Mouse (Mus musculus): Measurements from ENCODE around the gene Gh. TPM values are rescaled to one million over a fixed set of nuclear protein-coding genes. Genes with fewer than 3 reads are reported as not detected.
A peak's percentile ranks its signal among the peaks of the same experiment; 100 is the strongest.

Gene Gh
- polyA plus RNA-seq, 1 experiment from 2014 or later: not detected

DNA sequence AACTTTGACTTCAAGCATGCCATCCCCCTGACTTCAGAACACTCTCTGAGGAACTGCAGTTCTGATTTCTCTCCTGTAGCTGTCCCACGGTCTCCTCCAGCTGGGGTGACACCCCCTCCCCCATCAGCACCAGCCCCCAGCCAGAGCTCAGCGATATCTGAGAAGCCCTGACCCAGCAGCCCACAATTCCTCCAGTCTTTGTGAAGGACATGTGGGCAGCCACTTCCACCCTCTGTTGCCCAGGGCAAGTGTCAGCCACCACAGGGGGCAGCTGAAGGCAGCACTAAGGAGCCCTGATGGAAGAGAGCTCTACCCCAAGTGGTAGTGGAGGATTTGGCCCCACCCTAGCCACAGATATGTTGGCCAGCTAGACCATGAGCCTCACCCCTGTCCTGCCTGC is 32.4 kb upstream of the Gh start:
- WGBS: 9% methylated on average over 2 of the region's 2 CpGs
- H3K4me2 ChIP-seq (ENCODE audit: low read depth, severe bottlenecking): no peak overlapping the region
- H3K27ac ChIP-seq (replicated peaks; ENCODE audit: low read depth, low read length): no peak overlapping the region
- no peak for DNase-seq (ENCODE audit: low spot score)
- H3K4me3 ChIP-seq (ENCODE audit: low read depth, low read length): no peak overlapping the region
- no peaks in the 10 kb centered on the region for H3K9me3 ChIP-seq (ENCODE audit: control insufficient read depth, low read length)
- H3K4me1 ChIP-seq (ENCODE audit: control insufficient read depth, insufficient read depth, low read length): 0 out of 2 replicates have a peak, but pooled peaks cover 2% of the 10 kb centered on the region
- no peaks in the 10 kb centered on the region for H3K27me3 ChIP-seq (ENCODE audit: control insufficient read depth, insufficient read depth, low read length)
- ATAC-seq (ENCODE audit: insufficient number of reproducible peaks, low FRiP score, low TSS enrichment, low read depth): no peak
- no peak overlapping the region for H3K9ac ChIP-seq (ENCODE audit: low read length)
- no peaks in the 10 kb centered on the region for H3K36me3 ChIP-seq (ENCODE audit: control insufficient read depth, insufficient read depth, low read length)

DNA sequence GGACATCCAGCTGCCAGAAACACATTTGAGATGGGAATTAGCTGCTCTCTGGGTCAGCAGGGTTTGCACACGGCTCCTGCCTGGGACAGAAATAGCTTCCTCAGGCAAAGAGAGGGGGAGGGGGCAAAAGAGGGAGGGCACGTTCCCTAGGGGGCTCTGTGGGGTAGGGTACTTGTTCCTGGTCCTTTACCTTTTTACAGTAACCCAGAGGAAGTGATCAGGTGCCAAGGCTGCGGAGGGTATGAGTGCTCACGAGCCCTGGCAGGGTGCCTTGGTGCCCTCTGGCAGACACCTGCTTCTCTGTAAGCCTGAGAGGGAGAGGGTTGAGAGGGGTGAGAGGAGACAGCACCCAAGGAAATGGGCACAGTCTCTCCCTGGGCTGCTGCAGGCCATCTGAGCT is 30.8 kb upstream of the Gh start:
- Histone ChIP-seq H3K36me3 (ENCODE audit: control insufficient read depth, insufficient read depth, low read length) (no peaks in the 10 kb centered on the region), H3K27ac (replicated peaks; ENCODE audit: low read depth, low read length) (no peak overlapping the region), H3K4me1 (ENCODE audit: control insufficient read depth, insufficient read depth, low read length) (0 out of 2 replicates have a peak, but pooled peaks cover 2% of the 10 kb centered on the region), H3K9ac (ENCODE audit: low read length) (no peak overlapping the region), H3K27me3 (ENCODE audit: control insufficient read depth, insufficient read depth, low read length) (no peaks in the 10 kb centered on the region), H3K9me3 (ENCODE audit: control insufficient read depth, low read length) (no peaks in the 10 kb centered on the region), H3K4me3 (ENCODE audit: low read depth, low read length) (no peak overlapping the region), H3K4me2 (ENCODE audit: low read depth, severe bottlenecking) (no peak overlapping the region)
- ATAC-seq (ENCODE audit: insufficient number of reproducible peaks, low FRiP score, low TSS enrichment, low read depth): no peak
- WGBS: 56% methylated on average over 4 of the region's 4 CpGs
- no peak for DNase-seq (ENCODE audit: low spot score)

DNA sequence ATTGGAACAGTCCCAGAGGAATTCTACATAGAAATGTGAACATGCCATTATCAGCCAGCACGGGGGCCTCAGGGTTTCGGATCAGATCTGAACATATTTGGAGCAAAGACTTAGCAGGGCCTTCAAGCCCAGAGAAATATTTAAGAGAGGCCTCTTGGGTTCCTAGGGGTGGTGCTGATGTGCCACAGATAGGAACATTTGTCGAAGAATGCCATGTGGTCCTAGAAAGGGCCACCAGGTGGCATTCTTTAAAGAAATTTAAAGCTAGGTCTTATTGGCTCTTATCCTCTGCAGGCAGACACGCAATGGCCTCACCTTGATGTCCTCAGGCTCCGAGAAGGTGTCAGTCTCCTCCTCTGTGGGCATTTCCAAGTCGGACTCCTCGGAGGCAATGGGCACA is 28.0 kb upstream of the Gh start:
- no peaks in the 10 kb centered on the region for H3K9me3 ChIP-seq (ENCODE audit: control insufficient read depth, low read length)
- no peak overlapping the region for H3K4me2 ChIP-seq (ENCODE audit: low read depth, severe bottlenecking)
- 60% methylated on average over 7 of the region's 7 CpGs for WGBS
- DNase-seq (ENCODE audit: low spot score) (peak; percentile 48), ATAC-seq (ENCODE audit: insufficient number of reproducible peaks, low FRiP score, low TSS enrichment, low read depth) (no peak)
- 0 out of 2 replicates have a peak, but pooled peaks cover 2% of the 10 kb centered on the region for H3K4me1 ChIP-seq (ENCODE audit: control insufficient read depth, insufficient read depth, low read length)
- no peak overlapping the region for H3K4me3 ChIP-seq (ENCODE audit: low read depth, low read length)
- H3K27me3 ChIP-seq (ENCODE audit: control insufficient read depth, insufficient read depth, low read length): no peaks in the 10 kb centered on the region
- no peak overlapping the region for H3K9ac ChIP-seq (ENCODE audit: low read length)
- H3K27ac ChIP-seq (replicated peaks; ENCODE audit: low read depth, low read length): no peak overlapping the region
- H3K36me3 ChIP-seq (ENCODE audit: control insufficient read depth, insufficient read depth, low read length): no peaks in the 10 kb centered on the region

DNA sequence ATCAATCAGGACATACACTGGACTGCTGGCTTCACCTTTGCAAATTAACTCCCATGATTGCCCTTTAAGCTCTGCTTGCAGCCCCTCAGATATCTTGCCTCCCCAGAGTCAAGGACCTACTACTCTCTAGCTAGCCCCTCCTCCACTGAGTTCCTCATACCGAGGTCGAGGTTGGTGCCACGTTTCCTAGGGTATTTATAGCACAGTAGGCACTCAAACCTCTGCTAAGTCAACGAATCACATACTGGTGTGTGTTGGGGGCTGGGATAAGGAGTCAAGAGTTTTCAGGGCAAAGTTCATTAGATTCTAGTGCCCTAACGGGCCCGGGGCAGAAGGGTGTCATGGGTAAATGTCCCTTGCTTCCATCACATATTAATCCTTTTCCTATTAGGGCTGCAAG is 27.5 kb upstream of the Gh start:
- no peak overlapping the region for H3K27ac ChIP-seq (replicated peaks; ENCODE audit: low read depth, low read length)
- H3K36me3 ChIP-seq (ENCODE audit: control insufficient read depth, insufficient read depth, low read length): no peaks in the 10 kb centered on the region
- H3K9ac ChIP-seq (ENCODE audit: low read length): no peak overlapping the region
- H3K4me1 ChIP-seq (ENCODE audit: control insufficient read depth, insufficient read depth, low read length): 0 out of 2 replicates have a peak, but pooled peaks cover 2% of the 10 kb centered on the region
- H3K4me3 ChIP-seq (ENCODE audit: low read depth, low read length): no peak overlapping the region
- DNase-seq (ENCODE audit: low spot score): no peak
- 66% methylated on average over 6 of the region's 6 CpGs for WGBS
- no peak for ATAC-seq (ENCODE audit: insufficient number of reproducible peaks, low FRiP score, low TSS enrichment, low read depth)
- H3K9me3 ChIP-seq (ENCODE audit: control insufficient read depth, low read length): no peaks in the 10 kb centered on the region
- H3K4me2 ChIP-seq (ENCODE audit: low read depth, severe bottlenecking): no peak overlapping the region
- H3K27me3 ChIP-seq (ENCODE audit: control insufficient read depth, insufficient read depth, low read length): no peaks in the 10 kb centered on the region

DNA sequence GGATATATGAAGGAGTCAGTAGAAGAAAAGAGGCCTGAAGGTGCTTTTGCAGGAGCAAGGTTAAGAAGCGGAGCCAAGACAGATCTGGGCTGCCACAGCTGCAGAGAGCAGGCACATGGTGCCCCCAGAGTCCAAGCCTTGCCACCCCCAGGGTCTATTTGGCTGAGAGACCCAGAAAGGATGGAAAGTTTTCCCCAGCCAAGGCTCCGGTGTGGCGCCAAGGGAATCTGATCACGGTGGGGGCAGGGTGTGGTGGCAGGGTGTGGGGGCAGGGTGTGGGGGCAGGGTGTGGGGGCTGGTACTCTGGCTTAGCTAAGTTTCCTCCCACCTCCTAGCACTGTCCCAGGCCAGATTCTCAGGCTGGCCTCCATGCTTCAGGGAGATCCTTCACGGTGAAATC is 26.9 kb upstream of the Gh start:
- 43% methylated on average over 5 of the region's 5 CpGs for WGBS
- Histone ChIP-seq H3K27me3 (ENCODE audit: control insufficient read depth, insufficient read depth, low read length) (no peaks in the 10 kb centered on the region), H3K9ac (ENCODE audit: low read length) (no peak overlapping the region), H3K4me1 (ENCODE audit: control insufficient read depth, insufficient read depth, low read length) (no peaks in the 10 kb centered on the region), H3K36me3 (ENCODE audit: control insufficient read depth, insufficient read depth, low read length) (no peaks in the 10 kb centered on the region), H3K4me2 (ENCODE audit: low read depth, severe bottlenecking) (no peak overlapping the region), H3K9me3 (ENCODE audit: control insufficient read depth, low read length) (no peaks in the 10 kb centered on the region), H3K4me3 (ENCODE audit: low read depth, low read length) (no peak overlapping the region), H3K27ac (replicated peaks; ENCODE audit: low read depth, low read length) (no peak overlapping the region)
- ATAC-seq (ENCODE audit: insufficient number of reproducible peaks, low FRiP score, low TSS enrichment, low read depth) (no peak), DNase-seq (ENCODE audit: low spot score) (no peak)

DNA sequence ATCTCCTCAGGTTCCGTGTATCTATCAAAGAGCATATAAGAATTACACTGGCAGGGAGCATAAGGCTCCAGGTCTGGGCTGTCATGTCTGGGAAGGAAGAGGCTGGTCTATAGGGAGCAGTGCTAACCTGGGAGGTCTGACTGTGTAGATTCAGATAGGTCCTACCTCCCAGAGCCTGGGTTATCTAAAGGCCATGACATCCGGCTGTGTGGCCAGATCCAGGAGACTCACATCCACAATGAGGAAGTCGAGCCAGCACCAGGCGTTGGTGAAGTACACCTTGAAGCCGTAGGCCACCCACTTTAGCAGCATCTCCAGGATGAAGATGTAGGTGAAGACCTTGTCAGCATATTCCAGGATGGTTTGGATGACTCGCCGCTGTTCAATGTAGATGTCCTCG is 24.8 kb upstream of the Gh start:
- Histone ChIP-seq H3K27me3 (ENCODE audit: control insufficient read depth, insufficient read depth, low read length) (no peaks in the 10 kb centered on the region), H3K9me3 (ENCODE audit: control insufficient read depth, low read length) (no peaks in the 10 kb centered on the region), H3K4me2 (ENCODE audit: low read depth, severe bottlenecking) (no peak overlapping the region), H3K27ac (replicated peaks; ENCODE audit: low read depth, low read length) (no peak overlapping the region), H3K4me3 (ENCODE audit: low read depth, low read length) (no peak overlapping the region), H3K9ac (ENCODE audit: low read length) (no peak overlapping the region), H3K36me3 (ENCODE audit: control insufficient read depth, insufficient read depth, low read length) (no peaks in the 10 kb centered on the region), H3K4me1 (ENCODE audit: control insufficient read depth, insufficient read depth, low read length) (no peaks in the 10 kb centered on the region)
- DNase-seq (ENCODE audit: low spot score) (no peak), ATAC-seq (ENCODE audit: insufficient number of reproducible peaks, low FRiP score, low TSS enrichment, low read depth) (no peak)
- 92% methylated on average over 8 of the region's 8 CpGs for WGBS

DNA sequence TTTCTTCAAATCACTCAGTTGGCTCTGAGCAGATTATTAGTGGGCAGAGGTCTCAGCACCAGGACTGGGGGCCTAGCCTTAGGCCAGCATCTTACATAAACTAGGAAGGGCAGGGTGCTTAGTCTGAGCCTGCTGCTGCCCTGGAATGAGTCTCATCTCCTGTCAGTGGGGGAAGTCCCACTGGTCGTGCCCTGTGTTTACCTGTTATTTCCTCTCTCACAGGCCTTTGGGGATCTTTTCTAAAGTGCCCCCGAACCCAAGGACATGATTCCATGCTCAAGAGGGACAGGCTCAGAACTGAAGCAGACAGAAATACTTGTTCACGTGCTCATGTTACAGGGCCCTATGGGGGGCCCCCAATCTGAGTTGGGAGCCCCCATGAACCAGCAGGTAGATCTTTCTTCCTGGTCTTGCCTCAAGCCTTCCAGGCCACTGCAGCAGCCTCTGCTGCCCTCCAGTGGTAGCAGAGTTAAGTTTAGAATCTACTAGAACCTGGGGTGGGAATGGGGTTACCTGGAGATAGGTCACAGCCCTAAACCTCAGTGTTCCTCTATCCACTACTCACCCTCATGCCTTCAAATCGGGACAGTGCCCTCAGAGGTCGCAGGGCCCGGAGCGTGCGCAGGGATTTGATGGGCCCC is 24.0 kb upstream of the Gh start:
- peak; percentile 81 for DNase-seq (ENCODE audit: low spot score)
- H3K27ac ChIP-seq (replicated peaks; ENCODE audit: low read depth, low read length): no peak overlapping the region
- H3K27me3 ChIP-seq (ENCODE audit: control insufficient read depth, insufficient read depth, low read length): no peaks in the 10 kb centered on the region
- no peak overlapping the region for H3K9ac ChIP-seq (ENCODE audit: low read length)
- H3K9me3 ChIP-seq (ENCODE audit: control insufficient read depth, low read length): no peaks in the 10 kb centered on the region
- no peaks in the 10 kb centered on the region for H3K36me3 ChIP-seq (ENCODE audit: control insufficient read depth, insufficient read depth, low read length)
- 69% methylated on average over 8 of the region's 8 CpGs for WGBS
- no peaks in the 10 kb centered on the region for H3K4me1 ChIP-seq (ENCODE audit: control insufficient read depth, insufficient read depth, low read length)
- no peak overlapping the region for H3K4me2 ChIP-seq (ENCODE audit: low read depth, severe bottlenecking)
- H3K4me3 ChIP-seq (ENCODE audit: low read depth, low read length): no peak overlapping the region
- no peak for ATAC-seq (ENCODE audit: insufficient number of reproducible peaks, low FRiP score, low TSS enrichment, low read depth)

DNA sequence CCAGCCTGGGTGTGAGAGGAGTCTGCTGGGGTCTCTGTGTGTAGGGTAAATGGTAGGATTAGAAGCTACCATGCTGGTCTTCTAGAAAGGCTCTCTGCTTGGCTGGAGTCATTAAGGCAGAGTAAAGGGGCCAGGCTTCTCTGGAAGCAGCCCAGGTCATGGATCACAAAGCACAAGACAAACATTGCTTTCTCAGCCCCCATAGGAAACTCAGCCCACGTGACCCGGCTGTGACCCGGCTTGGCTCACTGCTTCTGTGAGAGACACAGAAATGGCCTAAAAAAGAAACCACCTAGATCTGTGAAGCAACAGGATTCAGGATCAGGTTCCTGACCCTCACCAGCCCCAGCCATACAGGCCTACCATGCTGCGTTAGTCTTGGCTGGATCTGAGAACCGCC is 23.2 kb upstream of the Gh start:
- H3K4me1 ChIP-seq (ENCODE audit: control insufficient read depth, insufficient read depth, low read length): no peaks in the 10 kb centered on the region
- no peak for ATAC-seq (ENCODE audit: insufficient number of reproducible peaks, low FRiP score, low TSS enrichment, low read depth)
- no peaks in the 10 kb centered on the region for H3K27me3 ChIP-seq (ENCODE audit: control insufficient read depth, insufficient read depth, low read length)
- no peaks in the 10 kb centered on the region for H3K9me3 ChIP-seq (ENCODE audit: control insufficient read depth, low read length)
- H3K36me3 ChIP-seq (ENCODE audit: control insufficient read depth, insufficient read depth, low read length): no peaks in the 10 kb centered on the region
- no peak overlapping the region for H3K4me3 ChIP-seq (ENCODE audit: low read depth, low read length)
- no peak overlapping the region for H3K9ac ChIP-seq (ENCODE audit: low read length)
- WGBS: 82% methylated on average over 5 of the region's 5 CpGs
- H3K4me2 ChIP-seq (ENCODE audit: low read depth, severe bottlenecking): no peak overlapping the region
- no peak for DNase-seq (ENCODE audit: low spot score)
- H3K27ac ChIP-seq (replicated peaks; ENCODE audit: low read depth, low read length): no peak overlapping the region

Data from limb, embryonic 11.5 days (tissue).